Mouse (Mus musculus) testis, adult 2 months (tissue): Measurements from ENCODE around the gene Irs2.

Source experiments
- CTCF ChIP-seq: fragments of 200-500 bp; IDR thresholded peaks from 2 replicates; pipeline ENCODE4 v1.5.1; 2012; ENCODE audit warnings: low read depth, mild to moderate bottlenecking, inconsistent platforms, low read length, moderate library complexity; ENCODE audit not compliant: control insufficient read depth, insufficient read depth, insufficient replicate concordance
- POLR2A ChIP-seq: fragments of 200-500 bp; IDR thresholded peaks from 2 replicates; pipeline ENCODE4 v1.6.1; 2012; ENCODE audit warnings: low read depth, mild to moderate bottlenecking, inconsistent platforms, low read length, moderate library complexity; ENCODE audit not compliant: control insufficient read depth

DNA sequence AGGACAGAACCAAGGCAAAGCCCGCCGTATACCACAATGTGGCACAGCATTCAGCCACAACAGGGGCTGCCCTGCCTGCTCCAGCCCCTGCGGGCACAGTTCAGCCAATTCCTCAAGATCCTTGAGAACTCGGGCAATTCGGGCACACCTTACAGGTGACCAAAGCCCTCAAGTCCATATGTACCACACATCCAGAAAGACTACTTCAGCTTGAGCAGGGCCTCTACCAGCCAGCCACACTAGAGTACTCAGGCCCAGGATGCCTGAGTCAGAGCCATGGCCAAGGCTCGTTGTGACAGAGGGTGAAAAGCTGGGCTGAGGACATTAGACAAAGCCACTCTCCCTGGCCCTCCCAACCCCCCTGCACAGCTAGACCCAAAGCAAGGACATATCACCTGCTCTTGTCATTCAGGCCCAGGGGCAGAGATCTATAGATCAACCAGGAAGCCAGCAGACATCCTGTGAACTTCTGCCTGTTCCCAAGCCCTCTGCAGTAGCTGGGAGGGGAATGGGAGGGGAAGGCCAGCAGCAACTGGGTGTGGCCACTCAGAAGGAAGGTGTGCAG lies 13.8 kb downstream of the Irs2 start:
- no peak for TF ChIP-seq POLR2A
- TF ChIP-seq CTCF = no peak
